Mouse (Mus musculus): ENCODE measurements around the gene Magi1.

DNA sequence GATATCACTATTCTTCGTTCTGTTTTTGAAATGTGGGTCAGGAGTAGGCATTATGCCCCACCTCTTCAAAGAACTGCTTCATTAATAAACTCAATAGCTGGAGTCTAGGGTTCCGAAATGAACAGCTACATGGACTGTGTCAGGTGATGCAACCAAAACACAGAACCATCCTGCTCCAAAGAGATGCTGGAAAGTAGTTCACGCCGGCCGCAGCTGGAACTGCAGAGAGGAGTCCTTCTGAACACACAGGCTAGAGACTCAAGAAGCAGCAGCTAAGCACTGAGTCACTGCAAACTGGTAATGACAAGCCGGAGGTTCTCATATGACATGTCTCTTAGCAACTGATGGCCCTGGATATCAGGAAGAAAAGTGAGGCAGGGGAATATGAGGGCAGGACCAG is 57.5 kb downstream of the Magi1 start:
- TF ChIP-seq CTCF (IDR thresholded peaks at IDR 0.05; ENCODE audit: control insufficient read depth, insufficient read depth, low read length) = no peak
- no peak for TF ChIP-seq POLR2A (IDR thresholded peaks at IDR 0.05; ENCODE audit: borderline replicate concordance, control insufficient read depth, low read depth, low read length)

Data from bone marrow, adult 2 months (tissue).